Mouse (Mus musculus) CH12.LX (cell line): ENCODE measurements around the gene Rusc2.

Source experiments
- BHLHE40 ChIP-seq: IDR thresholded peaks from 2 replicates; pipeline ENCODE4 v1.6.1; 2011; ENCODE audit warnings: mild to moderate bottlenecking, low read depth, low read length, improper control_type of control experiment
- CTCF ChIP-seq, 2 experiments: IDR thresholded peaks in 1 of 2; conservative IDR thresholded peaks in 1 of 2; 2 replicates each; pipeline ENCODE4 v1.5.1; 2011 to 2012; ENCODE audit warnings: low read depth in 2 of 2, low read length in 2 of 2, improper control_type of control experiment in 1 of 2, inconsistent platforms in 1 of 2, mild to moderate bottlenecking in 1 of 2, moderate library complexity in 1 of 2
- ELF1 ChIP-seq: IDR thresholded peaks from 2 replicates; pipeline ENCODE4 v1.6.1; 2014; ENCODE audit warnings: low read depth, mild to moderate bottlenecking, inconsistent platforms, low read length, improper control_type of control experiment
- EP300 ChIP-seq: IDR thresholded peaks from 2 replicates; pipeline ENCODE4 v1.6.1; 2011; ENCODE audit warnings: low read length, improper control_type of control experiment
- MAFK ChIP-seq: IDR thresholded peaks from 2 replicates; pipeline ENCODE4 v1.6.1; 2011; ENCODE audit warnings: low read length, improper control_type of control experiment; ENCODE audit not compliant: insufficient replicate concordance
- MYC ChIP-seq: IDR thresholded peaks from 2 replicates; pipeline ENCODE4 v1.6.1; 2011; ENCODE audit warnings: low read depth, mild to moderate bottlenecking, improper control_type of control experiment, low read length
- NELFE ChIP-seq: IDR thresholded peaks from 2 replicates; pipeline ENCODE4 v1.6.1; 2011; ENCODE audit warnings: low read depth, low read length, improper control_type of control experiment
- NRF1 ChIP-seq: IDR thresholded peaks from 2 replicates; pipeline ENCODE4 v1.6.1; 2014; ENCODE audit warnings: low read depth, mild to moderate bottlenecking, inconsistent platforms, low read length, improper control_type of control experiment, moderate library complexity
- POLR2AphosphoS2 ChIP-seq: IDR thresholded peaks from 2 replicates; pipeline ENCODE4 v1.6.1; 2011; ENCODE audit warnings: low read depth, low read length, improper control_type of control experiment
- RAD21 ChIP-seq: IDR thresholded peaks from 2 replicates; pipeline ENCODE4 v1.6.1; 2011; ENCODE audit warnings: low read depth, mild to moderate bottlenecking, low read length, improper control_type of control experiment, moderate library complexity
- SMC3 ChIP-seq: IDR thresholded peaks from 2 replicates; pipeline ENCODE4 v1.6.1; 2011; ENCODE audit warnings: low read depth, low read length, improper control_type of control experiment
- UBTF ChIP-seq: IDR thresholded peaks from 2 replicates; pipeline ENCODE4 v1.6.1; 2012; ENCODE audit warnings: low read depth, mild to moderate bottlenecking, inconsistent platforms, low read length, improper control_type of control experiment, moderate library complexity
- ZC3H11A ChIP-seq: IDR thresholded peaks from 2 replicates; pipeline ENCODE4 v1.6.1; 2012; ENCODE audit warnings: low read depth, mild to moderate bottlenecking, inconsistent platforms, low read length, improper control_type of control experiment

GRCm38 (mm10) chr4:43349206-43349605 lies 32.6 kb upstream of the Rusc2 start:
- TF ChIP-seq BHLHE40, result no peak
- no peak for TF ChIP-seq CTCF (conservative IDR thresholded peaks at IDR 0.05 in 1 of 2, IDR thresholded peaks at IDR 0.05 in 1 of 2; ENCODE audit: low read depth in 2 of 2, low read length in 2 of 2)
- no peak for TF ChIP-seq UBTF
- TF ChIP-seq EP300, result no peak
- TF ChIP-seq ELF1, result no peak
- TF ChIP-seq MYC, result no peak
- TF ChIP-seq MAFK, result no peak
- no peak for TF ChIP-seq POLR2AphosphoS2
- no peak for TF ChIP-seq NELFE
- no peak for TF ChIP-seq SMC3
- TF ChIP-seq ZC3H11A, result no peak
- TF ChIP-seq NRF1, result no peak
- no peak for TF ChIP-seq RAD21
